Mouse (Mus musculus) megakaryocyte, embryonic 14.5 days (primary cell): ENCODE data around the gene Draxin. TPM values are rescaled to one million over a fixed set of nuclear protein-coding genes. Genes with fewer than 3 reads are reported as not detected.

Experiments used
- H3K27me3 ChIP-seq: replicated peaks from 2 replicates; pipeline ENCODE3; 2012; ENCODE audit warnings: inconsistent platforms
- H3K36me3 ChIP-seq: replicated peaks from 2 replicates; pipeline ENCODE3; 2012; ENCODE audit warnings: low read length, inconsistent platforms, mixed read lengths
- H3K4me1 ChIP-seq: 2 replicates; pipeline ENCODE4 v1.6.1; 2012; ENCODE audit warnings: inconsistent platforms
- H3K4me3 ChIP-seq: replicated peaks from 2 replicates; pipeline ENCODE3; 2012; ENCODE audit warnings: moderate library complexity, mild to moderate bottlenecking, inconsistent platforms
- H3K9me3 ChIP-seq: 2 replicates; pipeline ENCODE4 v1.6.1; 2012; ENCODE audit warnings: inconsistent platforms
- FLI1 ChIP-seq: IDR thresholded peaks from 2 replicates; pipeline ENCODE4 v1.6.1; 2012; ENCODE audit warnings: low read length, inconsistent platforms, mixed read lengths
- GATA1 ChIP-seq: IDR thresholded peaks from 3 replicates; pipeline ENCODE4 v1.6.1; 2012; ENCODE audit warnings: mixed read lengths, low read length, inconsistent platforms, borderline replicate concordance
- polyA plus RNA-seq: library from polyadenylated mRNA; stranded (reverse); fragments of >175 nt; gene quantifications from 2 replicates; pipeline ENCODE4 v1.2.3, GENCODE M21; 2012; ENCODE audit warnings: low replicate concordance; ENCODE audit not compliant: insufficient read depth

Gene Draxin
- polyA plus RNA-seq, 1 experiment, result 4.9 TPM

- H3K36me3 ChIP-seq, result peaks cover 39% of the 10 kb centered on the region
- H3K9me3 ChIP-seq, result peaks cover 10% of the 10 kb centered on the region
- H3K4me3 ChIP-seq, result no peak overlapping the region
- H3K4me1 ChIP-seq, result peaks cover 70% of the 10 kb centered on the region
- H3K27me3 ChIP-seq, result peaks cover 12% of the 10 kb centered on the region
- TF ChIP-seq GATA1 (no peak), FLI1 (no peak)
Observed at GRCm38 (mm10) chr4:148117392-148117791, 13.1 kb downstream of the Draxin start.

DNA sequence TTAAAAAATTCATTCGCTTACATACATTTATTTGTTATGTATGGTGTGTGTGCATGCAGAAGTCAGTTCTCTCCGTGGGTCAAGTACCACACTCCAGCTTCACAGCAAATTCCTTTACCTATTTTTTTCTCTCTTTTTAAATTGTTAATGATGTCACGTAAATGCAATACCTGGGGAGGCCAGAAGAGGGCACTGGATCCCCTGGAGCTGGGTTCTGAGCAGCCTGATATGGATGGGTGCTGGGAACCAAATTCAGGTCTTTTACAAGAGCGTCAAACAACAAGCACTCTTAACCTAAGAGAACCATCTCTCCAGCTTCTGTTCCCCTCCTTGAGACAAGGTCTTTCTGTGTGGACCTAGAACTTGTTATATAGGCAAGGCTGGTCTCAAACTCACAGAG lies 13.8 kb downstream of the Draxin start:
- Histone ChIP-seq H3K9me3 (peaks cover 10% of the 10 kb centered on the region), H3K4me3 (no peak overlapping the region), H3K36me3 (peaks cover 46% of the 10 kb centered on the region), H3K4me1 (peaks cover 73% of the 10 kb centered on the region), H3K27me3 (peaks cover 11% of the 10 kb centered on the region)
- TF ChIP-seq GATA1 (no peak), FLI1 (no peak)

DNA sequence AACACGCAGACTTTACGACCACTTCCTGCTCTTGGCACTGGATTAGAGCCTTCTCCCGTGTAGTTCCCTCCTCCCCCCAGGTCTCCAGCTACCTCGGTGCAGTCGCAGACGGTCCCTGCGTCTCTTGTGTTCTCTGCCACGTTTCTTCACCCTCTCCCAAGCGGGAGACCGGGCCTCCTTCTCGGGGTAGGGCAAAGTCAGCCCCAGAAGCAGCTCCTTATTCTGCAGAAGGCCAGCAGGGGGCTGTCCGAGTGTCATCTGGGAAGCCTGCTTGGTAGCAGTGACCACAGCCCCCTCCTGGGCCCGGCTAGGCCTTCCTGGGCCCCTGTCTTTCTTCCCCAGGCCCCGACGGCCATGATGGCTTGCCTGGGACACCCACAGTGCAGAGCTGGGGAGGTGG lies 15.0 kb downstream of the Draxin start:
- H3K4me3 ChIP-seq, result peak overlapping the region; percentile 90
- no peak for TF ChIP-seq FLI1
- no peak for TF ChIP-seq GATA1
- H3K9me3 ChIP-seq, result peaks cover 10% of the 10 kb centered on the region
- peaks cover 73% of the 10 kb centered on the region for H3K4me1 ChIP-seq
- H3K36me3 ChIP-seq, result peaks cover 55% of the 10 kb centered on the region
- peaks cover 3% of the 10 kb centered on the region for H3K27me3 ChIP-seq

GRCm38 (mm10) chr4:148114758-148115391 lies 15.6 kb downstream of the Draxin start:
- Histone ChIP-seq H3K27me3 (peaks cover 3% of the 10 kb centered on the region), H3K4me1 (peaks cover 75% of the 10 kb centered on the region), H3K36me3 (peaks cover 60% of the 10 kb centered on the region), H3K9me3 (peaks cover 10% of the 10 kb centered on the region), H3K4me3 (peak overlapping the region; percentile 90)
- TF ChIP-seq GATA1 (no peak), FLI1 (no peak)

- no peaks in the 10 kb centered on the region for H3K27me3 ChIP-seq
- H3K4me1 ChIP-seq, result peaks cover 85% of the 10 kb centered on the region
- TF ChIP-seq GATA1 (no peak), FLI1 (no peak)
- peaks cover 66% of the 10 kb centered on the region for H3K36me3 ChIP-seq
- H3K4me3 ChIP-seq, result peak overlapping the region; percentile 1
- peaks cover 7% of the 10 kb centered on the region for H3K9me3 ChIP-seq
Observed at GRCm38 (mm10) chr4:148112519-148112918, 18.0 kb downstream of the Draxin start.

DNA sequence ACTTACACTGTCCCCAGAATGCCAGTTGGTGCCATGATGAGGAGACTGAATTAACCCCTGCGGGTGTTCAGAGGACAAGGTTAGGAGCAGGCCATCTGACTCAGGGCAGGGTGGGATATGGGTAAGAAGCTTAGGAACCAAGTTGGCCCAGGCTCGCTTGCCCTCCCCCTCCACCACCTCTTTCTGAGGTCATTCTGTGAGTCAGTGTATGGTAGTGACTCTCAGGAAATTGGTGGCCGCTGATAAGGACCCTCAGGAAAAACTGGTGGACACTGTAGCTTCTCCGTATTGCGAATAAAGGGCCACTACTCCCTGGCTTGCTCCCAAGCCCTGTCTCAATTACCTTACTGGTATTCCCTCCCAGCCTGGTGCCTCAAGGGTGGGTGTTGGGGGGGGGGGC lies 21.3 kb downstream of the Draxin start:
- peak; percentile 46; the same call in 1 of the 2 replicates for TF ChIP-seq FLI1
- peak; percentile 97 for TF ChIP-seq GATA1
- Histone ChIP-seq H3K36me3 (peaks cover 90% of the 10 kb centered on the region), H3K27me3 (no peaks in the 10 kb centered on the region), H3K4me3 (peak overlapping the region; percentile 84), H3K4me1 (peaks cover 100% of the 10 kb centered on the region), H3K9me3 (no peaks in the 10 kb centered on the region)

GRCm38 (mm10) chr4:148108565-148109100 lies 21.9 kb downstream of the Draxin start:
- no peaks in the 10 kb centered on the region for H3K9me3 ChIP-seq
- H3K27me3 ChIP-seq, result no peaks in the 10 kb centered on the region
- peak overlapping the region; percentile 84 for H3K4me3 ChIP-seq
- TF ChIP-seq FLI1 (no peak), GATA1 (0 out of 3 replicates have a peak, but pooled peaks have one; percentile 31)
- peaks cover 100% of the 10 kb centered on the region for H3K4me1 ChIP-seq
- peaks cover 90% of the 10 kb centered on the region for H3K36me3 ChIP-seq

DNA sequence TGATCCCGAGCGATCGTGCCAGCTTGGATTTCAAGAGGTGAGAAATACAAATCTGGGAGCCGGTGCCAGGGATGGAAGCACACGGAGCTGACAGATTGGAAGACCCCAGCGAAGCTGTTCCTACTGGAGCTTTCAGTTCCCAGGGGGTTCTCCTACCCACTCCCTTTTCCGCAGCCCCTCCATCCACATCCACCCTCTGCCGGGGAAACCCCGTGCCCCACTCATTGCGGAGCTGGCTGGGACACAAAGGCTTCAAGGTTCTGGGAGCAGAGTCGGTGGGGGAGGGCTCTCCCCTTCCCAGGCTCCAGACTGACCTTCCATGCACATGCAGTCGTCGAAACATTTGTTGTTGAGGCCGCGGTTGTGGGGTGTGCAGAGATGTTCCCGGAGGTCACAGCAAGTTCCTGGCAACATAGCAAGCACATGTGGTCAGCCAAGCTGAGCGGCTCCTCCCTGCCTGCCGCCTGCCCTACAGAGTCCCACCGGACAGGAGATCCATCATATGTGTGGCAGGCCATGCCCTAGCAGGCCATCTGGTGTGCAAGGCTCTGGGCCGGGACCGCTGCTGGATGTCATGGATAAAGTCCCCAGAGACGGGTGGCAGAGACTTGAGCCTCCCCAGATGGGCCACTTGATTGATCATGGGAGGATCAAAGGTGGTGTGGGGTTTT lies 22.7 kb downstream of the Draxin start:
- Histone ChIP-seq H3K9me3 (no peaks in the 10 kb centered on the region), H3K36me3 (peaks cover 87% of the 10 kb centered on the region), H3K4me3 (peak overlapping the region; percentile 84), H3K4me1 (peaks cover 98% of the 10 kb centered on the region), H3K27me3 (no peaks in the 10 kb centered on the region)
- TF ChIP-seq GATA1 (no peak), FLI1 (no peak)

DNA sequence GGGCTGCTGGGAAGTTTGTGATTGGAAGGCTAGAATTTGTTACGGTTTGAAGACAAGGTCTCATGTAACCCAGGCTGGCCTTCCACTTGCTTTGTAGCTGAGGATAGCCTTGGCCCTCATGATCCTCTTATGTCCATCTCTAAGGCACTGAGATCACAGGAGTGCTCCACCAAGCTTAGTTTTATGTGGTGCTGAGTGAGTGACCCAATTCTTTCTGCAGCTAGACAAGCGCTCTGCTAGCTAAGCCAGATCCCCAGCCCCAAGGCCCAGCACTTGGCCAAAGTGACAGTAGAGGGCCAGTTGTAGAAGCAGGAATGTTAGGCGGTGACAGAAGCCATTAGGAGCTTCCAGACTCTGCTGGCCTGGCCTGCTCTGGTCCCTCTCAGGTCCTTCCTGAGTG lies 26.4 kb downstream of the Draxin start:
- Histone ChIP-seq H3K9me3 (no peaks in the 10 kb centered on the region), H3K27me3 (peaks cover 2% of the 10 kb centered on the region), H3K36me3 (peaks cover 94% of the 10 kb centered on the region), H3K4me1 (peaks cover 88% of the 10 kb centered on the region), H3K4me3 (no peak overlapping the region)
- TF ChIP-seq FLI1 (no peak), GATA1 (no peak)

GRCm38 (mm10) chr4:148101801-148102527 lies 28.5 kb downstream of the Draxin start:
- H3K36me3 ChIP-seq, result peaks cover 75% of the 10 kb centered on the region
- H3K4me3 ChIP-seq, result peak overlapping the region; percentile 51
- TF ChIP-seq FLI1, result no peak
- TF ChIP-seq GATA1, result no peak
- peaks cover 86% of the 10 kb centered on the region for H3K4me1 ChIP-seq
- H3K9me3 ChIP-seq, result no peaks in the 10 kb centered on the region
- H3K27me3 ChIP-seq, result peaks cover 2% of the 10 kb centered on the region
